Mouse (Mus musculus) erythroid progenitor cell, adult 5-6 weeks (primary cell): ENCODE results near the gene Rabgap1. TPM values are rescaled to one million over a fixed set of nuclear protein-coding genes. Genes with fewer than 3 reads are reported as not detected.
A peak's percentile ranks its signal among the peaks of the same experiment; 100 is the strongest.

ENCODE experiments used
- ATAC-seq: replicated peaks from 2 replicates; pipeline ENCODE4 v1.8.0; 2016; ENCODE audit warnings: moderate number of reproducible peaks, mild to moderate bottlenecking, moderate TSS enrichment, inconsistent platforms; ENCODE audit not compliant: poor library complexity, low FRiP score, severe bottlenecking
- total RNA-seq, 2 experiments: library from RNA; stranded (forward) in 1 of 2; stranded (reverse) in 1 of 2; fragments of 150-400 nt in 1 of 2; fragments of 186-747, 209-891 nt in 1 of 2; gene quantifications; 2 replicates each; pipeline versions ENCODE4 v1.2.3 to v1.2.4; 2015 to 2017; ENCODE audit warnings: low replicate concordance in 2 of 2

The Rabgap1 gene
- total RNA-seq (2015; ENCODE audit: low replicate concordance): 5.4 and 5.9 TPM in 2 replicates
- total RNA-seq (2017; ENCODE audit: low replicate concordance): 15.4 and 21.3 TPM in 2 replicates

DNA sequence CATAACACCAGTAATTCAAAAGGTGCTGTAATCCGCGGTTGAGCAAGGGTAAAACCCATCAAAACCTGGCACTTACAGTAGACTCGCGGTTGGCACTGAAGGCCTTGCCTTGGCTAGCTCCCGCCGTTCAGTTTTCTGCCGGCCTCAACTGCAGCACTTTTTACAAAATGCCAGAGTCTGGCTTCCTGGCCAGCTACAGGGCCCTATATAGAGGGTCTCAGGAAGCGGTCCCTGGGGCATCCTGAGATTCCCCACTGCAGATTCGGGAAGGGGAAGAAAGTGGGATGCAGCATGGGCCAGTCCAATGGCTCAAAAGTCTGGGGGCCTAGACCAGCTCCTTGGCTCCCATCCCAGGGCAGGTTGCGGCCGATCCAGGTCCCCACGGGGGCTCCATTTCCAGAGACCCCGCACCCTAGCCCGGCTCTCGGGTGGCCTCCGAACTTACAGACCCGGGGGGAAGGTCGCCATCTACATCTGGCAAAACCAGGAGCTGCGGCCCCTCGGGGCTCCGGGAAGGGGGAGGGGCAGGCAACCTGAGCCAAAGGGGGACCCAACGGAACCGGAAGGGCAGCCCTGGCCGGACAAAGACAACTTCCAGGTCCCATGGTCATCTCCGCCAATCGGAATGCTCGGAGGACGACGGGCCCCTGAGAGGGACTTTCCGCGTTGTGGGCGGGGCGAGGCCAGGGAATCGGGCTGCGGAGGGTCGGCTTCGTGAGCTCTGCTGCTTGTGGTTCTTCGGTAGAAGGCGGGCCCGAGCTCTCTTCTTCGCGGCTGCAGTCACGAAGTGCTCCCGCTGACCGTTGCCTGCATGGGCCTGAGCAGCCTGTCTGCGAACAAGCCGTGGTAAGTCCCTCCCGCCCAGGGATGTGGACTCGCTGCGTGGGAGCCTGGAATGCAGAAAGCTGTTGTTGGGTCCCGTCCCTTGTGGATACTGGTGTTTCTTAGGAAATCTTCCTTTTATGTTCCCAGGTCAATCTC is at the start of gene Rabgap1, which contains the start of the genes Zbtb26 and Zbtb6:
Gene Rabgap1 (plus strand): TSS at position 669 of the 981 bp plus-strand sequence.
Gene Zbtb26 (minus strand): TSS at position 525 of the 981 bp plus-strand sequence.
Gene Zbtb6 (minus strand): TSS at position 561 of the 981 bp plus-strand sequence.
- peak; percentile 99 for ATAC-seq

DNA sequence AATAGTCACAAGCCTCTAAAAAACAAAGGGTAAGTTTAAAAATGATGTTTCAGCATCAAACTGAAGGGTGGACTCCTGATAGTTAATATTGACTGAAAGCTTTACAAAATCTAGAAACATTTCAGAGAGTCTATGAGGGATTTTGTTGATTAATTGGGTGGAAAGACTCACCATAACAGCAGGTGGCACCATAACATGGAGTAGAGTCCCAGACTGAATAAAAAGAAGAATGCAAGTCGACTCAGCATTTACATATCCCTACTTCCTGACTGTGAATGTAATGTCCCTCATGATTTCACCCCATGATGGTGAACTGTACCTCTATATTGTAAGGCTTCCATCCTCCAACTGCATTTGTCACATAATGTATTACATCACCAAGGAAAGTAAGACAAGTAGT is 47.5 kb upstream of the Rabgap1 start:
- ATAC-seq: no peak

DNA sequence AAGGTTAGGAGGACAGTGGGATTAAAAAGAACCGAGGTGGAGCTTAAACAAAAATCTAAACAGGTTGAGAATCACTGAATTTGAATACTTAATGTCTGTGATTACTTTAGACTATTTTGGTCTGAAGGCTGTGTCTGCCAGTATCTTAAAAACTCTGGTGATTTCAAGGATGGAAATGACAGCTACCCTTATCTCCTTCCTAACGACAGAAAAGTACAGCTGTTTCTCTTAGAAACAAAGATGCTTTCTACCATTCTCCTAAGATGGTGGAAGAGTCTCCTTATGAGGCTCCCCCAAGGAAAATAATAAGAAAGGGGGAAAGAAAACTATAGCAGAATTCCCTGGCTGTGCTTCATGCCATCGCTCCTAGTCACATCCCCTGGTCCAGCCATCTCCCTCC is 21.2 kb upstream of the Rabgap1 start:
- ATAC-seq: 0 out of 2 replicates have a peak, but pooled peaks have one; percentile 4

DNA sequence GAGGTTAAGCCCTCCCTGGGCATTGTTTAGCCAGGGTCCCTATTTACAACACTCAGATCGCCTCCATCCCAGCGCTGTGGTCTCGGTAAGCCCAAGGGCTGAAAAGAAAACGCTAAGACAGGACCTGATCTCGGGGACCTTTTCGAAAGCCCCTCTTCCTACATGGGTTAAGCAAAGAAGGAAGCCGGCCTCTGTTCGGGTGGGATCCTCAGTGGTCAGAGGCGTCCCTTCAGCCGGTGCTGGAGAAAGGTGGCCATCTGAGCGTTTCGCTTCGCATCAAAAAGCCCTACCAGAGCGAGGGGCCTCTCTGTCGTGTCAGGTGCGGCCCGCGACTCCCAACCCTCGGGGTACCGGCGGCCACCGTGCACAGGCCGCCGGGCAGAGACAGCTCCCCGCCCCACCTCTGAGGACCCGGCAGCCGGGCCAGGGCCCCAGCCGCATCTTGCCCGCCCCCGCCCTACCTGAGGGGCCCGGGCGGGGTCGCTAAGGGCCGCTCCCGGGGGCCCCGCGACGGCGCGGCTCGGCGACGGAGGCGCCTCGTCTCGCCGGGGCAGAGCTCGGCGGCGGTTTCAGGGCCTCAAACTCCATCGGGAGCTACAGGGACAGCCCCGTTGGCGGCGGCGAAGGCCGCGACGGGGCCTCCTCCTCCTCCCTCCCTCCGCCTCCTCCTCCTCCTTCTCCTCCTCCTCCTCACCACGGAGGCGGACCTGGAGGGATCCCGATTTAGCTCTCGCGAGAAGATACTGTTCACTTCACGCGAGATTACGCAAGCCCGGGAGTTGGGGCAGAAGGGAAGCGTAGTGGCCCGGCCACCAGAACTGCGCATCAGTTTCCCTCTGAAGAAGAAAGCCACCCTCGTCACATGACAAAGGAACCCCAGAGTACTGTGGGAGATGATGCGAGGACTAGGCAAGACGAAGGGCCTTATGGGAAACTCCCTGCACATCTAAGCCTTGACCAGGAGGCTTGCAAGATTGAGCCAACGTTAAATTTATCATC is 20.5 kb upstream of the Rabgap1 start, which contains the start of gene Rc3h2:
Gene Rc3h2 (minus strand): TSS at position 598 of the 999 bp plus-strand sequence.
- ATAC-seq: peak; percentile 94

DNA sequence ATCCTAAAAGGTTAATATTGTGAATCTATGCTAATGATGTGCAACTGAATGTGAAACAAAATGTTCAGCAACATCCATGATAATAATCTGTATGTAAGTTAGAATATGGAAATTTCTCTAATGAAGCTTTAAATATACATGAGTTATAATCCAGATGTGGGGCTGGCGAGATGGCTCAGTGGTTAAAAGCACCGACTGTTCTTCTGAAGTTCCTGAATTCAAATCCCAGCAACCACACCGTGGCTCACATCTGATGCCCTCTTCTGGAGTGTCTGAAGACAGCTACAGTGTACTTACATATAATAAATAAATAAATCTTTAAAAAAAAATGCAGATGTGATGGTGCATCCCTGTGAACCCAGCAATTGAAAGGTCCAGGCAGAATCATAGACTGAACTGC is 19.4 kb upstream of the Rabgap1 start:
- ATAC-seq: no peak

DNA sequence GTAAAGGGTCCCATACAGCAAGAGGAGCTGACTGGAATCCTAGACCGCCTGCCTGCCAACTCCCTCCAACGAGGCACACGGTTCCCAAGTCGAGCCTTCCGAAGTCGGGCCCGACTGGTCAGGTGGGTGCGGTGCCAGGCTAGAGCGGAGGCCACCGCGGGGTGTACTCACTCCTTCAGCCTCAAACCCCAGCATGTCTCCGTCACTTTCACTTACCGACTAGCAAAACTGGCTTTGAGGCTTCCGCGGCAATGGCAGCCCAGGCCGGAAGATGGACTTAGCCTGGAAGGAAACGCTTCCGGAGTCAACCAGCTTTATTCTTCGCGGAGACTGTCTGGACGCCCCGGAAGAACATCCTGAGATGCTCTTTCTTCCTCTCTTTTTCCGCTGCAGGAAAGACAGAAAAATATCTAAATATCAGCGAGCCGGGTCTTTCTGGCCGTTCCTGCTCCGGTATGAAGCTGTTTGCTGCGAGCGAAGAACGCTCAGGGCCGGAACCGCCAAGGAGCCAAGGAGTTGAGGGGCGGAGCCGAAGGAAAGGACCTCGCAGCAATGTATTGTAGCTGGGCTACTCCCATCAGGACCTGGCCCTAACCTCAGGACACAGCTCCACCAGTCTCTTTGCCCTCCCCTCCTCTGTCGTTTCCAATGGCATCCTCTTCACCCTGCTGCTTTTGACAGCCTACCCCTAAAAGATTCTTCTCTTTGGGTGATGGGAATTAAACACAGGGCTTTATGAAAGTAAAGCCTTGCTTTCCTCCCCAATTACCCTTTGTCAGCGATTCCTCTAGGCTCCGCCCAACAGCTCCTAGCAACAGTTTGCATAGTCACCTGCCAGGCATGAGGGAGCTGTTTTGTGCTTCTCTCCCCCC is 12.2 kb upstream of the Rabgap1 start:
- peak; percentile 96 for ATAC-seq

DNA sequence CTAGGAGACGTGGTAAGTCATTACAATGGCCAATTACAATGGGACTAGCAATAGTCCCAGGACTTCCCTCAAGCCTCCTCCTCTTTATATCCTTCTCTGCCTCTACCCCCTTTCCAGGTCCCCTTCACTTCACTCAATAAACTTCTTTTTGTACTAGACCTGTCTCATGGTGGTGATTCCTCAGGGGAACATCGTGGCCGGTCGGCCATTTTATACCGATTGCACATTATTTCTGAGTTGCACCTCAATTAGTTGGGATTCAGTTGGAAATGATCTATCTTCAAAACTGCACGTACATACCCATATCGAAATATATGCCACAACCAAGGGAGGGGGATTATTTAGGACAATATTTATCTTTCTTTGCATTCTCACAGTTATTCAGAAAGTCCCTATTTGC is 11.5 kb upstream of the Rabgap1 start:
- ATAC-seq: no peak

DNA sequence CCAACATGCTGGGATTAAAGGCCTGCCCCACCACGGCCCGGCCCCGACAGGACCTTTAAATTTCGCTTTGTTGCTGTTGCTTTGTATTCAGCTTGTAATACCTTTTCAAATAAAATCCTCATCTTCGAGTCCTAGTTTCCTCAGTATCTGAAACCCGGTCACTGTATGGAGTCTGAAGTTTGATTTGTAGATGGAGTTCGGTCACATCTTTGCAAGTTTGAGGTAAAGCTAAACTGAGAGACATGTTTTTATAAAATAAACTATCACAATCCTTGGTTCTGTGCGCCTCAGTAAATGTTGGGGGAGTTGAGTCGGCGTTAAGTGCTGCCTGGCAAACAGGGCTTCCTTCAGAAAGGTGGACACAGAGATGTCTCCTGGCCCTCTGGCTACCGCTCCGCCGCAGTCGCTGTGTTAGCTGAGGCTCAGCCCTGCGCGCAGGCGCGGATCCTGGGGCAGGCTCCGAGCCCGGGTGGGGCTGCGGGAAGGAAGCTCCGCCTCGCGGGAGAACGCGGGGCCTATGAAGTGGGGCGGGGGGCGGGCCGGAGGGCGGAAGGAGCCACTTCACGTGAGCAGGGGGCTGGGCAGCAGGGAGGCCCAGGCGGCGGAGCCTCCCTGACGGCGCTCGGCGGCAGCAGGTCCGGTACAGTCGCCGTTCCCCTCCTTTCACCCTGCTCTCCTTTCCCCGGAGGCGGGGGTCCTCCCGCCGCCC is 8.7 kb downstream of the Rabgap1 start:
- ATAC-seq: peak; percentile 100

DNA sequence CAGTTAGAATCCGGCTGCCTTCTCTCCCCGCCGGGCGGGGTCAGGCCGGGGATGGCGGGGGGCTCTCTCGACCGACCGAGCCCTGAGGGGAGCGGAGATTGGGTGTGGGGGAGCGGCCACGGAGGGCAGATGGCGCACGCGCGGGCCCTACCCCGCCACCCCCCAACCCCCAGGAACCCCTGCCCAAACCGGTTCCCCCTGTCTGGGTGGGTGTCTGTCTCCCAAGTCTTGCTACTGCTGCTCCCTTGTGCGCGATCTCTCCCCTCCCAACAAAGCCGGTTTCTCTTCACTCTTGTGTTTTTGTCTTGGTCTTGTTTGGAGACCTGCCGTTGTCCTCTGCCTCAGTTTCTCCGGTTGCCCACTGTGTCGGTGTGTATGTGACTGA is 9.3 kb downstream of the Rabgap1 start:
- peak; percentile 23; the same call in 1 of the 2 replicates for ATAC-seq

DNA sequence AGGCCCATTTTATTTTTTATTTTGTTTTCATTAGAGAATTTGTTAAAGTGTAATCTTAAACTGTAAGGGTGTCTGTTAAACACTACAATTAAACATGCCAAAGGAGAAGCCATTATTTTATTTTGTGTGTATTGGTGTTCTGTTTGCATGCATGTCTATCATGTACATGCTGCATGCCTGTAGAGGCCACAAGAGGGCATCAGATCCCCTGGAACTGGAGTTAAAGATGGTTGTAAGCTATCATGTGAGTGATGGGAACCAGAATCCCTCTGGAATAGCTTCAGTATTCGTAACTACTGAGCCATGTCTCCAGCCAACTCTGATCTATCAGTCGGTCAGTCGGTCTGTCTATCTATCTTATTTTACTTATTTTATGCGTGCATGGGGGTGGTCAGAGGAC is 17.6 kb downstream of the Rabgap1 start:
- no peak for ATAC-seq

DNA sequence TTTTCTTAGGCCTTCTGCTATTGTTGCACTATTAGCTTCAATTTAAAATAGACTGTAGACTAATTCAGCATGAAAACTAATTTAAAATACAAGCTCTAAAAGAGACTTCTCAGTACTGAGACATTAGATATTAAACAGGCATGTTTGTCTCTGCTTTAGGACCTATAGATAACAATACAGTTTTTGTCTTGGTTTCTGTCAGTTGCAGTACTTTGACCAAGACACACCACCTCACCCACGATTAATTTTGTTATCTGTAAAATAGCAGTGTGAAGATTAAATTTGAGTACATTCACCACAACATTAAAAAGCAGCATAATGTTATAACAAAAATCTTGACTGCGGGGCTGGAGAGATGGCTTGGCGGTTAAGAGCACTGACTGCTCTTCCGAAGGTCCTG is 23.2 kb downstream of the Rabgap1 start:
- ATAC-seq: no peak

DNA sequence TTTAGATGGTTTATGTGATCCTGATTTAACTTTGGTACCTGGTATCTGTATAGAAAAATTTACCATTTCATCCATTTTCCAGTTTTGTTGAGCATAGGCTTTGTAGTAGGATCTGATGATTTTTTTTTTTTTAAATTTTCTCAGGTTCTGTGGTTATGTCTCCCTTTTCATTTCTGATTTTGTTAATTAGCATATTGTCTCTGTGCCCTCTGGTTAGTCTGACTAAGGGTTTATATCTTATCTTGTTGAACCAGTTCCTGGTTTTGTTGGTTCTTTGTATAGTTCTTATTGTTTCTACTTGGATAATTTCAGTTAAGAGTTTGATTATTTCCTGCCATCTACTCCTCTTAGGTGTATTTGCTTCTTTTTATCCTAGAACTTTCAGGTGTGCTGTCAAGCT is 36.5 kb downstream of the Rabgap1 start:
- no peak for ATAC-seq

DNA sequence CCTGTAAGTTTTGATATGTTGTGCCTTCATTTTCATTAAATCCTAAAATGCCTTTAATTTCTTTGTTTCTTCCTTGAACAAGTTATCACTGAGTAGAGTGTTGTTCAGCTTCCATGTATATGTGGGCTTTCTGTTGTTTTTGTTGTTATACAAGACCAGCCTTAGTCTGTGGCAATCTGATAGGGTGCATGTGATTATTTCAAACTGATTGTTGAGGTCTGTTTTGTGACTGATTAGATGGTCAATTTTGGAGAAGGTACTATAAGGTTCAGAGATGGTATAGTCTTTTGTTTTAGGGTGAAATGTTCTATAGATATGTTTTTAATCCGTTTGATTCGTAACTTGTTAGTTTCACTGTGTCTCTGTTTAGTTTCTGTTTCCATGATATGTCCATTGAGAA is 37.0 kb downstream of the Rabgap1 start:
- ATAC-seq: no peak

DNA sequence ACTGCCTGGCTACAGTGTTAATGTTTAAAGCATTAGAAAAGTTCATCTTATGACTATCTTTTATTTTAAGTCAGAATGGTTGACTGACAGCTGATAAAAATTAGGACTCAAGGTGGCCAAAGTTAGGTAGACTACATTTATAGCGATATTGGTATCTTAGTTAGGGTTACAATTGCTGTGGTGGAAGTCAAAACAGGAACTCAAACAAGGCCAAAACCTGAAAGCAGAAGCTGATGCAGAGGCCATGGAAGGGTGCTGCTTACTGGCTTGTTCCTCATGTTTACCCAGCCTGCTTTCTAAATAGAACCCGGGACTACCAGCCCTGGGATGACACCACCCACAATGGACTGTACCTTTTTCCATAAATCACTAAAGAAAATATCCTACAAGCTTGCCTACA is 41.1 kb downstream of the Rabgap1 start:
- no peak for ATAC-seq

DNA sequence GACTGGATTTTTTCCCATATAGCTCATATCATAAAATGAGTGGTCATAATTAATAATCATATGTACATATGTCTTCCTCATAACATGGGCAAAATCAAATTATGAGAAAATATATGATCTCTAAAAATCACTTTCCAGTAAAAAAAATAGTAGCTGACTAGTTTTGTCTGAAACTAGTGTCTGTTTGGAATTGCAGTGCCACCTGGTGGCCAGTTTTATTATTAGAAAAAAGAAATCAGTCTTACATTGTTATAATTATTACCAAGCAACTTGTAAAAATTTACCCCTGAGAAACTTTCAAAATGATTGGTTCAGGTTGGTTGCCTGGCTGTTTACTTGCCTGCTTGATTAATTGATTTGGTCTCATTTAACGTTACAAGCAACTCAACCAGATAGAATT is 42.3 kb downstream of the Rabgap1 start:
- peak; percentile 73; the same call in 1 of the 2 replicates for ATAC-seq

DNA sequence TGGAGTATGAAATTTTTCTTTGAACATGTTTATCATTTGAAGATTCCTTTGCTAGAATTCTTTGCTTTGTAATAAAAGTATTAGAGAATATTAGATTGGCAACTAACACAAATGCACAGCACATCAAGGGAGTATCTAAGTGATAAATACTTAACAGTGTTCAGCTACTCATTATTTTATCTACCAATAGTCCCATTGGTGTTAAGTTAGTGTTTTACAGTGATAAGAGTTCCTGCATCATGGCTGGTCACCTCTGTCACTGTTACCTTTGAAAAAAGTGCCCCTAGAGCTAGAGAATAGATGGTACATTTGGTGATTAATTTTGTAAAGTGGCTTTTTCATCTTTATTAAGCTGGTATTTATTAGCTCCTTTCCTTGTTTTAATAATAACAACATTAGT is 43.3 kb downstream of the Rabgap1 start:
- 0 out of 2 replicates have a peak, but pooled peaks have one; percentile 34 for ATAC-seq

DNA sequence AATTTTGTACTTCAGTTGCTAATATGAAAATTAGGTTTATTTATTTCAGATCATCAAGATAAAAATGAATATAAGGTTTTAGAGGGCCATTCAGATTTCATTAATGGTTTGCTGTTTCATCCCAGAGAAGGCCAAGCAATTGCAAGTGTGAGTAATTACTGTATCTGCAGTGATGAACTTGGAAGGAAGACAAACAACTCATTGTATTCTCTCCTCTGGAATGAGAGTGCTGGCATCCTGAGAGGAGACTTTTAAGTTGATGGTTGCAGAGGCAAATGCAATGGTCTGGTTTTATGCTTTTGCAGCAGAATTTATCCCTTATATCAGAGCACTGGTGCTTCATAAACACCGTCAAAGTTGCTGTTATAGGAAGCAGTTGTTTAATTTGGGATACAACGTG is 45.9 kb downstream of the Rabgap1 start:
- ATAC-seq: no peak

DNA sequence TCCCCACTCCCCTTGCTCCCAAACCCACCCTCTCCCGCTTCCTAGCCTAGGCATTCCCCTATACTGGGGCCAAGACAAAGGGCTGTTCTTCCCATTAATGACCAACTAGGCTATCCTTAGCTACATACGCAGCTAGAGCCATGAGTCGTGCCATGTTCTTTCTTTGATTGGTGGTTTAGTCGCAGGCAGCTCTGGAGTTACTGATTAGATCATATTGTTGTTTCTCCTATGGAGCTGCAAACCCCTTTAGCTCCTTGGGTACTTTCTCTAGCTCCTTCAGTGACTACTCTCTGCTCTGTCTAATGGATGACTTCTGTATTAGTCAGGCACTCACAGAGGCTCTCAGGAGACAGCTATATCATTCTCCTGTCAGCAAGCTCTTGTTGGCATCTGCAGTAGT is 54.2 kb downstream of the Rabgap1 start:
- no peak for ATAC-seq
